Mouse (Mus musculus) testis, adult 2 months (tissue): ENCODE results near the gene Mettl7b. TPM values are rescaled to one million over a fixed set of nuclear protein-coding genes. Genes with fewer than 3 reads are reported as not detected.

Experiments
- H3K27ac ChIP-seq: fragments of 200-500 bp; 2 replicates; pipeline ENCODE4 v1.5.1; 2012; ENCODE audit warnings: low read depth, low read length; ENCODE audit not compliant: control insufficient read depth, insufficient read depth
- H3K27me3 ChIP-seq: fragments of 200-500 bp; 2 replicates; pipeline ENCODE4 v1.6.1; 2012; ENCODE audit warnings: mild to moderate bottlenecking, low read length, moderate library complexity; ENCODE audit not compliant: control insufficient read depth, insufficient read depth
- H3K36me3 ChIP-seq: fragments of 200-500 bp; 2 replicates; pipeline ENCODE4 v1.6.1; 2012; ENCODE audit warnings: mild to moderate bottlenecking, low read length; ENCODE audit not compliant: control insufficient read depth, insufficient read depth
- H3K4me1 ChIP-seq: fragments of 200-500 bp; 2 replicates; pipeline ENCODE4 v1.6.1; 2012; ENCODE audit warnings: low read length; ENCODE audit not compliant: control insufficient read depth, insufficient read depth
- H3K4me3 ChIP-seq: fragments of 200-500 bp; 2 replicates; pipeline ENCODE4 v1.5.1; 2012; ENCODE audit warnings: low read depth, mild to moderate bottlenecking, low read length, moderate library complexity, mixed read lengths; ENCODE audit not compliant: control insufficient read depth
- CTCF ChIP-seq: fragments of 200-500 bp; IDR thresholded peaks from 2 replicates; pipeline ENCODE4 v1.5.1; 2012; ENCODE audit warnings: low read depth, mild to moderate bottlenecking, inconsistent platforms, low read length, moderate library complexity; ENCODE audit not compliant: control insufficient read depth, insufficient read depth, insufficient replicate concordance
- POLR2A ChIP-seq: fragments of 200-500 bp; IDR thresholded peaks from 2 replicates; pipeline ENCODE4 v1.6.1; 2012; ENCODE audit warnings: low read depth, mild to moderate bottlenecking, inconsistent platforms, low read length, moderate library complexity; ENCODE audit not compliant: control insufficient read depth
- polyA plus RNA-seq: library from polyadenylated mRNA; depleted of rRNA; stranded (reverse); fragments of >200 nt; gene quantifications from 2 replicates; pipeline ENCODE4 v1.2.3, GENCODE M21; 2012

The Mettl7b gene
- polyA plus RNA-seq, 1 experiment, result 1.3 TPM

- TF ChIP-seq CTCF, result no peak
- no peak for TF ChIP-seq POLR2A
- 0 out of 2 replicates have a peak, but pooled peaks cover 2% of the 10 kb centered on the region for H3K27me3 ChIP-seq
- peaks cover 7% of the 10 kb centered on the region for H3K4me1 ChIP-seq
- H3K27ac ChIP-seq, result no peak overlapping the region
- no peak overlapping the region for H3K4me3 ChIP-seq
- no peaks in the 10 kb centered on the region for H3K36me3 ChIP-seq
These were observed 22.3 kb downstream of the Mettl7b start for GRCm38 (mm10) chr10:128938457-128938856.

GRCm38 (mm10) chr10:128937756-128938390 is 22.9 kb downstream of the Mettl7b start:
- 0 out of 2 replicates have a peak, but pooled peaks cover 2% of the 10 kb centered on the region for H3K27me3 ChIP-seq
- no peak overlapping the region for H3K27ac ChIP-seq
- H3K4me3 ChIP-seq, result no peak overlapping the region
- no peaks in the 10 kb centered on the region for H3K36me3 ChIP-seq
- H3K4me1 ChIP-seq, result peaks cover 10% of the 10 kb centered on the region
- TF ChIP-seq POLR2A (no peak), CTCF (no peak)

- Histone ChIP-seq H3K27me3 (0 out of 2 replicates have a peak, but pooled peaks cover 2% of the 10 kb centered on the region), H3K27ac (no peak overlapping the region), H3K36me3 (no peaks in the 10 kb centered on the region), H3K4me1 (peaks cover 10% of the 10 kb centered on the region), H3K4me3 (no peak overlapping the region)
- no peak for TF ChIP-seq CTCF
These were observed 24.9 kb downstream of the Mettl7b start for GRCm38 (mm10) chr10:128935826-128936440.

DNA sequence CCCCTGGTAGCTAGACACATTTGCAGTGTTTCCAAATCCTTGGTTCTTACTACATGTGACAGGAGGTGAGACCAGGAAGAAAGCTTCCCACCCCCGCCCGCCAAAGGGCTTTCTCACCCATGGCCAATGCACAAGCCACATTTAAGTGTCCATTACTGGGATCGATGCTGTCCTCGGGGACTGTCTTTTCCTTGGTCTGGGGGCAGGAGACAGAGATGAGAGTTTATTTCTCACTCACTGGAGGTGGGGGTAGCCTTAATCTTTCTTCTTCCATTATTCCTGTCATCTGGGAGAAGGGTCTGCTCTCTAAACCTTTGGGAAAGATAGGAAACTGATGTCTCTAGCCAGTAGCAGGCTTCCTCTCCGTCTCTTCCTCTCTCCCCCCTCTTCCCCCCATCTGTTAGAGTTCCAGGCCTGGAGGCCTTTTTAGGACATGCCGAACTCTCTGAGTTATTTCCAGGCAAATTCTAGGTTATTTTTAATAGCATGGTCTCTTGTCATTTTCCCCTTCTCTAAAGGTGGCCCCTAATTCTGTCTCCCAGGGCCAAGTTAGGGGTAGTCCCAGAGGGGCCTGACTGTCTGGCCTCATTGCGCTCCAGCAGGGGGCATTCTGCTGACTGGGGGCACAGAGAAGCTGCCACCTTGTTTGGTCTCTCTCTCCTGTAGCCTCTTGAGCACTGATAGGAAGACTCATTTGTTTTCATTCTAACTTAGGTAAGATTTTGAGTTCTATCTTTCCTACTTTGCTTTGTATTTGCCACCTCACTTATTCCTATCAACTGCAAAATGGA is 25.6 kb downstream of the Mettl7b start:
- H3K4me3 ChIP-seq, result no peak overlapping the region
- H3K36me3 ChIP-seq, result no peaks in the 10 kb centered on the region
- no peak overlapping the region for H3K27ac ChIP-seq
- peaks cover 10% of the 10 kb centered on the region for H3K4me1 ChIP-seq
- H3K27me3 ChIP-seq, result 0 out of 2 replicates have a peak, but pooled peaks cover 2% of the 10 kb centered on the region
- TF ChIP-seq CTCF (no peak), POLR2A (no peak)

DNA sequence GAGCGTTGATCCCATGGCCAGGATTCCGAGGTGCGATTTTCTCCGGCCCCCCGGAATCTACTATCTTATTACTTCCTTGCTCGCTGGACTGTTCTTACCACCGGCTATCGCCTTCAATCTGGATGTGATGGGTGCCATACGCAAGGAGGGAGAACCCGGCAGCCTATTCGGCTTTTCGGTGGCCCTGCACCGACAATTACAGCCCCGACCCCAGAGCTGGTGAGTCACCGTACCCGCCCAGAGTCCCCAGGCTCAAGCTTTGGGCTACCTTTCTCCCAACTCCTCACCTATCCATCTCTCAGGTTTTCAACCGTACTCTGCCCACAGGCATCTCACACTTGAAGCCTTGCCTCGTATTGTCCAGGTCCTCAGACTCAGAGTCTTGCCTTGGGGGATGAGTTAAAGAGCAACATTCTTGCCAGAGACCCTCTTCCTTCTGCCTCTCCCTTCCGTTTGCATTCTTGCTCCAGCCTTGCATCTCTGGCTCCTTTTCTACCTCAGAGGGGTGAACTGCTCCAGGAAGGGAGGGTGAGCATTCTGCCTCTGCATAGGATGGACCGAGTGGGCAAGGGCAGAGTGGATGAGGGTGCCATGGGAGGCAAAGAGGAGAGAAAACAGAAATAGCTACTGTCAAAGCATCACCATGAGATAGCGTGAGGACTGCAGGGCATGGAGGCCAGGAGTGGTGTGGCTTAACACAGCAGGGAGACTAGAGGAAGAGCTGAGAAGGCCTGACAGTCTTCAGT is 26.6 kb downstream of the Mettl7b start:
- Histone ChIP-seq H3K27ac (no peak overlapping the region), H3K27me3 (0 out of 2 replicates have a peak, but pooled peaks cover 2% of the 10 kb centered on the region), H3K4me3 (peak overlapping the region; percentile 70), H3K4me1 (peaks cover 10% of the 10 kb centered on the region), H3K36me3 (no peaks in the 10 kb centered on the region)
- TF ChIP-seq CTCF (no peak), POLR2A (no peak)

DNA sequence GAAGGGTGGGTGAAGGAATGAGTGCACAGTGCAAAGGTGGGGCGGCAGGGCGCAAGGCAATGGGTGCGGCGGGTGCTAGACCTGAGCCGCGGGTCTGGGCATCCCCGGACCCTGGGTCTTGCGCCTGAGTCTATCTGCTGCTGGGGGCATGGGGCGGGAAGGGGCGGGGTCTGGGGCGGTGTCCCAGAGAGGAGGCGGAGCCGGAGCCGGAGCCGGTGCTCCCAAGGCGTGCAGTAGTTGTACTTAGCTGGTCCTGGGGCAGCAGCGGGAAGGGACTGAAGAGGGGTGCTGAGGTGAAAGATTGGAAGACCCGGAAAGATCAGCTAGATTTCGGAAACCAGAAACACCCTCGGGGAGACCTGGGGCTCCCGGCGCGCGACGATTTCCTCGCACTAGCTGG is 27.2 kb downstream of the Mettl7b start, which contains the start of gene Itga7:
Gene Itga7 (plus strand): TSS at position 245 of the 400 bp plus-strand sequence.
- H3K4me1 ChIP-seq, result peaks cover 10% of the 10 kb centered on the region
- H3K36me3 ChIP-seq, result no peaks in the 10 kb centered on the region
- H3K27me3 ChIP-seq, result 0 out of 2 replicates have a peak, but pooled peaks cover 2% of the 10 kb centered on the region
- no peak for TF ChIP-seq POLR2A
- H3K4me3 ChIP-seq, result peak within 1 kb of the TSS; percentile 70
- no peak within 1 kb of the TSS for H3K27ac ChIP-seq

DNA sequence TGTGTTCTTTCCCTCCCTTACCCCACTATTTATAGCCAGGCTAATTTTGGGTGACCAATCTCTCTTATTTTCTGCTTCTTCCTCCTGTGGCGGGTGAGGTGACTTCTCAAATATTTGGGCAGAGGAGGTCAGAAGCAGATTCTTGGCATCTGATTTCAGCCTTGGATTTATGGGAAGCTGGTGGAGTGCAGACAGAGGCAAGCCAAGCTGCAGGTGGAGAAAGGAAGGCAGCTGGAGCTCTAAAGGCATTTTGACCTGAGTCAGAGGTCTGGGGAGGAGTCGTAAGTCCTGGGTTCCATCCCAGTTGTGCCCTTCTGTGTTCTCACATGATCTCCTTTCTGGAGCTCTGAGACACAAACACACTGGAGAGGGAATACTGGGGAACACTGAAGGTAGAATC is 29.3 kb downstream of the Mettl7b start:
- Histone ChIP-seq H3K27me3 (0 out of 2 replicates have a peak, but pooled peaks cover 2% of the 10 kb centered on the region), H3K4me3 (no peak overlapping the region), H3K27ac (no peak overlapping the region), H3K36me3 (no peaks in the 10 kb centered on the region), H3K4me1 (peaks cover 10% of the 10 kb centered on the region)
- TF ChIP-seq POLR2A (no peak), CTCF (no peak)
